Mouse (Mus musculus) gastrocnemius, adult 8-10 months (tissue): ENCODE data around the gene Nova2. TPM values are rescaled to one million over a fixed set of nuclear protein-coding genes. Genes with fewer than 3 reads are reported as not detected.

ENCODE experiments used
- DNase-seq, 2 experiments: peaks; one replicate each; pipeline ENCODE4 v3.0.0; 2022; ENCODE audit warnings: low spot score in 2 of 2
- total RNA-seq, 4 experiments: library from RNA; stranded (reverse); gene quantifications; 2 replicates each; pipeline ENCODE4 v1.2.4; 2022

Nova2 gene
- total RNA-seq, 4 experiments from 2014 or later, result 0.63 to 1.4 (median 0.97) TPM

- DNase-seq, result no peak
Observed at GRCm38 (mm10) chr7:19007026-19007977, 81.6 kb downstream of the Nova2 start.

GRCm38 (mm10) chr7:19010581-19010980 is 84.9 kb downstream of the Nova2 start:
- no peak for DNase-seq

- DNase-seq, result peak in 1 of 2 experiments; percentile 41
Observed at GRCm38 (mm10) chr7:19012025-19012621, 86.4 kb downstream of the Nova2 start.

GRCm38 (mm10) chr7:19012882-19013281 is 87.2 kb downstream of the Nova2 start:
- no peak for DNase-seq

GRCm38 (mm10) chr7:19014452-19014851 is 88.8 kb downstream of the Nova2 start:
- DNase-seq, result no peak

Other genes starting within 250 kb of the Nova2 start
- gene Psg20, start 239.7 kb upstream of the Nova2 start, total RNA-seq, result not detected
- not detected for gene Psg22, start 207.8 kb upstream of the Nova2 start, total RNA-seq
- gene Psg19, start 127.4 kb upstream of the Nova2 start, total RNA-seq, result not detected
- not detected for gene Psg17, start 104.3 kb upstream of the Nova2 start, total RNA-seq
- 1 to 10 TPM; 1.8 to 2.8 (median 2.1) TPM for gene Mill2, start 85.9 kb upstream of the Nova2 start, total RNA-seq
- gene Pglyrp1, start 54.6 kb upstream of the Nova2 start, total RNA-seq, result under 1 TPM in 2 of 4 experiments, not detected in 2; 0.39 to 0.45 TPM
- gene Ccdc61, start 15.5 kb upstream of the Nova2 start, total RNA-seq, result 1 to 10 TPM; 4.0 to 5.6 (median 4.7) TPM
- not detected for gene Nanos2, start 61.5 kb downstream of the Nova2 start, total RNA-seq
- 10 to 100 TPM in 2 of 4 experiments, 1 to 10 TPM in 2; 8.0 to 10.6 (median 9.9) TPM for gene Mypop, start 65.4 kb downstream of the Nova2 start, total RNA-seq
- gene Irf2bp1, start 78.2 kb downstream of the Nova2 start, total RNA-seq, result 10 to 100 TPM; 19.3 to 20.7 (median 19.7) TPM
- not detected for gene Foxa3, start 97.7 kb downstream of the Nova2 start, total RNA-seq
- gene Sympk, start 98.5 kb downstream of the Nova2 start, total RNA-seq, result 10 to 100 TPM; 70.2 to 93.3 (median 83.6) TPM
- gene Rsph6a, start 128.8 kb downstream of the Nova2 start, total RNA-seq, result not detected
- gene Dmwd, start 150.3 kb downstream of the Nova2 start, total RNA-seq, result 10 to 100 TPM; 34.9 to 41.8 (median 39.9) TPM
- 100 to 1,000 TPM; 235 to 255 (median 240) TPM for gene Dmpk, start 158.0 kb downstream of the Nova2 start, total RNA-seq
- gene Six5, start 168.7 kb downstream of the Nova2 start, total RNA-seq, result 1 to 10 TPM; 1.5 to 2.0 (median 1.7) TPM
- gene Gm4969, start 192.5 kb downstream of the Nova2 start, total RNA-seq, result not detected
- gene Fbxo46, start 194.0 kb downstream of the Nova2 start, total RNA-seq, result 1 to 10 TPM; 2.2 to 2.9 (median 2.3) TPM
- 1 to 10 TPM; 1.6 to 2.3 (median 1.9) TPM for gene Qpctl, start 223.4 kb downstream of the Nova2 start, total RNA-seq
- 10 to 100 TPM; 50.6 to 59.4 (median 57.3) TPM for gene Snrpd2, start 223.8 kb downstream of the Nova2 start, total RNA-seq
- gene Gipr, start 240.2 kb downstream of the Nova2 start, total RNA-seq, result under 1 TPM in 1 of 4 experiments, not detected in 3; 0.13 TPM